Mouse (Mus musculus): Measurements from ENCODE around the gene Gphn. TPM values are rescaled to one million over a fixed set of nuclear protein-coding genes. Genes with fewer than 3 reads are reported as not detected.

Gene Gphn
- total RNA-seq, 2 experiments from 2014 or later, result 78.9 to 81.8 TPM

DNA sequence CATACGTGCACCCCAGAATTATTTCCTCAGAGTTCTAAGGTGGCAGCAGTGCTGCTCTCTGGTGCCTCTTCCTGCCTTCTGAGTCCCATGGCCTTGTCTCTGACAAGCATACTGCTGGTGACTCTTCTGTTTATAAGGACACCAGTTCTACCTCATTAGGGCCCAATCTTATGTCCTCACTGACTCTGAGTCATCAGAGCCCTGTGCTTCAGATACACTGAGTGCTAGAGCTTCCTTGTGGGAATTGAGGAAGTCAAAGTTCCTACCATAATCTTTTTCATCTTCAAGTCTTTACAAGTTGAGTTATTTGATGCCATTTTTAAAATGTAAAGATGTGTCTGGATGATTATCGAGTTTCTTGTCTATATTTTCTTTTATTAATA is 452.6 kb downstream of the Gphn start:
- intact Hi-C loops (cut with DNase I), result no loop called here
- no peak for DNase-seq (ENCODE audit: extremely low spot score in 1 of 2, low spot score in 2 of 2)

DNA sequence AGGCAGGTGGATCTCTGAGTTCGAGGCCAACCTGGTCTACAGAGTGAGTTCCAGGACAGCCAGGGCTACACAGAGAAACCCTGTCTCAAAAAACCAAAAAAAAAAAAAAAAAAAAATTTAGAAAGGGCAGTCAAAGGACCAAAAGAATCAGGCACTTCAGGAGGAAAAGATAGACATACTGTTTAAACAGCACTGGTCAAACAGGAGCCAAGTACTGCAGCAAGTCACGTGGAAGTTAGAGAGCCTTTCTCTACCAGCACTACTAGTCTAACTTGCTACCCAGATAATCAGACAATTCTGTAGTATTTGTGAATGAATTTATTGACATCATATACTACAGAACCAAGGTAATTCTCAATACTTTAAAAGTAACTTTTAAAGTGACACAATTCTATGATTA is 454.9 kb downstream of the Gphn start:
- no peak for DNase-seq (ENCODE audit: extremely low spot score in 1 of 2, low spot score in 2 of 2)
- intact Hi-C loops (cut with DNase I), result no loop called here

DNA sequence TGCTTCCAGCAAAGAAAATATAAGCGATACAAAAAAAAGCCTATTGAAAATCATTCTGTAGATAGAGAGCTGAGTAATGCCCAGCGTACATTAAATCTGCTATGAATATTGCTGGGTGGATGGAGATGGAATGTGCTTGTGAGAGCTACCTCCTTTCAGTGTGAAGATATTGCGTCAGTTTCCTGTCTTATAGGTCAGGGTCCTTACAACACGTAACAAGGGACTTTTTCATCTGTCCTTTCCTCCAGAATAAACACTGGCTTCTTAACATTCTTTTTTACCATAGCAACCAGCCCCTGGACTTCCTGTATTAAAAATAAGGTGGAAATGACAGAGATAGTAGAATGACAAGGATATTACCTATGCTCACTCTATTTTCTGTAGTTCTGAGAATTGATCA is 456.1 kb downstream of the Gphn start:
- DNase-seq (ENCODE audit: extremely low spot score in 1 of 2, low spot score in 2 of 2), result no peak
- intact Hi-C loops (cut with DNase I), result no loop called here

DNA sequence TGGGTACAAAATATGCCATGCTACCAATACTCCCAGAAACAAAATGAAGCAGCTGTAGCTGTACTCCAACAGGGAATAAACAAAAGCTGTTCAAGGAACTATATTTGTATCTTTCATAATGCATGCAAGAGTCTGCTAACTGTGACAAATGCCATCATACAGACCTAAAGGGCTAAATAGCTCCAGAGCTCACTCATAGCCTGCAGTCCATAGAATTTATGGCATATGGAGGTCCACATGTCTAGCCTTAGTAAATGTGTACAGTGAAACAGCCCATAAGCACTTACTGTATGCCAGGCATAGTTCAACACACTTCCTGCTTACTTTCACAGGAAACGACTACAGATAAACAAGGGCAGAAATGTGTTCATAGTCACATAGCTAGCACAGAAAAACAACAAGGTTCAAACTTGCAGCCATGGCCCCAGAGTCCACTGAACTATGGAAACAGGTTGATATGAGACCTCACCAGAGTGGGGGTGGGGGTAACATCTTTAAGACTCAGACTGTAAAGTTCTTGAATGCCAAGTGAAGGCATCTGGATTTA is 459.6 kb downstream of the Gphn start:
- intact Hi-C loops (cut with DNase I), result no loop called here
- DNase-seq (ENCODE audit: extremely low spot score in 1 of 2, low spot score in 2 of 2), result no peak

DNA sequence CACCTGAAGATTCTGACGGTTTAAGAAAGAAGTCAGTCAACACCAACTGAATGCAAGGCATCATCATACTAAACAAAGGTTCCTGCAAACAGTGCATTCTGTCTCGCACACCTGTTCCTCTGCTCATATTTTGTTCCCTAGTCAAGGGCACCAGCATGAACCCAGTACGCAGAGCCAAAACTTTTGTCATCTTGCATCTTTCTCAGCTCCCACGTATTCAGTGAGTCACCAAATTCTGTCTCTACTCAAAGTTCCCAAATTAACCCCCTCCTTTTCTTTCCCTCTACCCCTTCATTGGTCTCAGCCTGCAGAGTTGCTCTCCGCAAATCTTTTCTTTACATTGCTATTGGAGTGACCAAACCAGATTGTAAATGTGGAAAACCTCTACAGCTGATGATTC is 462.7 kb downstream of the Gphn start:
- intact Hi-C loops (cut with DNase I), result no loop called here
- no peak for DNase-seq (ENCODE audit: extremely low spot score in 1 of 2, low spot score in 2 of 2)

DNA sequence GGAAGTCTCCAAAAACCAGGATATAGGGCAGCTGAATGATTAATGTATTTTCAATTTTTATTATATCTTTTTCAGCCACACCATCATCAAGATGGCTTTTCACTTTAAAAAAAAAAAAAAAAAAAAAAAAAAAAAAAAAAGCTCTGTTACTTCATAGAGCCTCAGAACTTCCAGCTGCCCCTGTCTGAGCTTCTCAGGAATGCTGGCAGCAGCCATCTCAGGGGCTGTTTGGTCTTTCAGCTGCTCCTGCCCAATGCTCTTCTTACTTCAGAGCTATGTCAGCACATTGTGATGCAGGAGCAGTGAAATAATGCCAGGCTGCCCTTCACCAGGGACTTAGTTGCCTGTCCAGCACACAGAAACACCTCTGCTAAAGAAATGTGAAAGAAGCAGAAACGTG is 465.1 kb downstream of the Gphn start, which contains the start of gene Fam71d:
Gene Fam71d, plus strand, starts transcription at position 211 of the 400 bp plus-strand sequence.
- intact Hi-C loops (cut with DNase I), result no loop called here
- no peak for DNase-seq (ENCODE audit: extremely low spot score in 1 of 2, low spot score in 2 of 2)

DNA sequence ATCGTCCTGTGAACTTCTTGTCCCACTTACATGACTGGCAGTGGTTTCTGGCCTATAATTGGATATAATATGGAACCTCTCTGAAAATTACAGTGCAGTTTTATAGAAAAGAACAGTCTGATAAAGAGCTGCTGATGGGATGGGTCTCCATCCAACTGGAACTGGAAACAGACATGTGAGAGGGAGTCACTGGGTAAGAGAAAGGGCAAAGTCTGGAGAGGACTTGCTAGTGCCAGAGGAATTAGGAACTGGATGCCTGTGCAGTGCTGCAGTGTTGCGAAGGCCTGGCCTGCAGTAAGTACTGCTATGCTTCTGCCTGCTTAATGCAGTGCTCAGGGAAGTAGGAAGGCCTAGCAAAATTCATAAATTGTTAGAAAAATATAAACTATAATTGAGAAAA is 467.1 kb downstream of the Gphn start:
- intact Hi-C loops (cut with DNase I), result no loop called here
- no peak for DNase-seq (ENCODE audit: extremely low spot score in 1 of 2, low spot score in 2 of 2)

DNA sequence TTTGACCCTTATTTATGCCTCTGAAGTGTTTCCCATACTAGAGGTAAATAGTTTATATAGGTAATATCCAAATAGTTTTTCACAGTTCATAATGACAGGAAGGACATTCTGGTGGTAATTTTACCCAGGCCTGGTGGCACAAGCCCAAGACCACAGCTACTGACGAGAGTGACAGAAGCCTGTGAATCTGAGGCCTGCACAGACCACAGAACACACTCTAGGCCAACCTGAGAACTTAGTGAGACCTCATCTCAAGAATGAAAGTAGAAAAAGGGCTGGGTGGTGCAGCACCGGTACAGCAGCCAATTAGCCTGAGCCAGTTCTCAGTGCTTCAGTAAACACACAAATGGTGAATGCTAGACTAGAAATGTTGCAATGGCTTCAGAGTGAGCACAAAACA is 491.6 kb downstream of the Gphn start:
- no peak for DNase-seq (ENCODE audit: extremely low spot score in 1 of 2, low spot score in 2 of 2)
- intact Hi-C loops (cut with DNase I), result no loop called here

DNA sequence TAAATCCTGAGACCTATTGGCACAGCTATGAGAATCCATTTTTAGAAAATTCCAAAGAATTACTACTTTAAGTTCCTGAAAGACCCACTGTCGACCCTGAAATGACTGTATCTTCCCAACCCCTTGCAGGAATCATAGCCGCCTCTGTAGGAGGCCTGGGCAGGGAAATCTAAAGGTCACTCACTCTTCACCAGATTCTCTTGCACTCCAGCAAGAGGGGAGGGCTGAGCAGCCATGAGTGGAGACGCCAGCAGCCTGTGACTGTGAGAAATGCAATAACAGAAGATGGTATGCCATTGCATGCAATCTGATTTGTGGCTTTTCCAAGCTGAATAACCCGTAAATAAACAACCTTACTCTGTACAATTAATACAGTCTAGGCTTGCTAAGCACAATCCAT is 501.5 kb downstream of the Gphn start:
- intact Hi-C loops (cut with DNase I), result no loop called here
- DNase-seq (ENCODE audit: extremely low spot score in 1 of 2, low spot score in 2 of 2), result no peak

Other genes with a start within 250 kb of the Gphn start
- not detected for gene Gm6657, start 32.1 kb upstream of the Gphn start, total RNA-seq (2021)